Mouse (Mus musculus) CD4-positive, CD25-positive, alpha-beta regulatory T cell, adult 4 months (primary cell): Measurements from ENCODE around the gene Kdr. TPM values are rescaled to one million over a fixed set of nuclear protein-coding genes. Genes with fewer than 3 reads are reported as not detected.

ENCODE experiments used
- ATAC-seq: one replicate; pipeline ENCODE4 v1.8.0; 2017
- polyA plus RNA-seq, 2 experiments: library from polyadenylated mRNA; unstranded; fragments of 100-300 nt; shearing (Covaris generic); gene quantifications; one replicate each; pipeline ENCODE4 v1.2.1; 2017

Kdr gene
- polyA plus RNA-seq, result under 1 TPM in 1 of 2 experiments, not detected in 1; 0.05 TPM

- ATAC-seq, result no peak
Observed at GRCm38 (mm10) chr5:75978374-75979100, at the start of gene Kdr. Gene Kdr (minus strand): TSS chr5:75978458.

GRCm38 (mm10) chr5:76026805-76027204 lies 48.5 kb upstream of the Kdr start:
- no peak for ATAC-seq

- ATAC-seq, result peak; percentile 74
Observed at GRCm38 (mm10) chr5:76025996-76026665, 47.9 kb upstream of the Kdr start.

GRCm38 (mm10) chr5:76023011-76023773 lies 44.9 kb upstream of the Kdr start:
- ATAC-seq, result no peak

- ATAC-seq, result no peak
Observed at GRCm38 (mm10) chr5:76022436-76022835, 44.2 kb upstream of the Kdr start.

GRCm38 (mm10) chr5:76018321-76018720 lies 40.1 kb upstream of the Kdr start:
- no peak for ATAC-seq

- no peak for ATAC-seq
Observed at GRCm38 (mm10) chr5:76016086-76016485, 37.8 kb upstream of the Kdr start.

GRCm38 (mm10) chr5:76013881-76014431 lies 35.7 kb upstream of the Kdr start:
- no peak for ATAC-seq

GRCm38 (mm10) chr5:76006403-76006802 lies 28.1 kb upstream of the Kdr start:
- ATAC-seq, result no peak

- no peak for ATAC-seq
Observed at GRCm38 (mm10) chr5:75990212-75990611, 12.0 kb upstream of the Kdr start.

- no peak for ATAC-seq
Observed at GRCm38 (mm10) chr5:75987530-75987929, 9.3 kb upstream of the Kdr start.

GRCm38 (mm10) chr5:75980521-75981311 lies 2.5 kb upstream of the Kdr start:
- no peak for ATAC-seq

GRCm38 (mm10) chr5:75979108-75979507 lies 850 bp upstream of the Kdr start:
- no peak for ATAC-seq

- no peak for ATAC-seq
Observed at GRCm38 (mm10) chr5:75977441-75978373, 551 bp downstream of the Kdr start.

GRCm38 (mm10) chr5:75976696-75977095 lies 1.6 kb downstream of the Kdr start:
- ATAC-seq, result no peak

- ATAC-seq, result no peak
Observed at GRCm38 (mm10) chr5:75975398-75975797, 2.9 kb downstream of the Kdr start.

GRCm38 (mm10) chr5:75974543-75975130 lies 3.6 kb downstream of the Kdr start:
- ATAC-seq, result no peak

GRCm38 (mm10) chr5:75969887-75970286 lies 8.4 kb downstream of the Kdr start:
- no peak for ATAC-seq

- ATAC-seq, result no peak
Observed at GRCm38 (mm10) chr5:75962558-75962957, 15.7 kb downstream of the Kdr start.

GRCm38 (mm10) chr5:75961741-75962469 lies 16.4 kb downstream of the Kdr start:
- no peak for ATAC-seq
